Mouse (Mus musculus) midbrain, embryonic 14.5 days (tissue): ENCODE results near the gene Cnih3. TPM values are rescaled to one million over a fixed set of nuclear protein-coding genes. Genes with fewer than 3 reads are reported as not detected.

ENCODE experiments used
- ATAC-seq: fragments of 200-750 bp; cut with Nextera tagmentation; 2 replicates; pipeline ENCODE4 v1.8.0; 2017; ENCODE audit warnings: moderate number of reproducible peaks, moderate library complexity; ENCODE audit not compliant: low FRiP score, low TSS enrichment
- DNase-seq: peaks from one replicate; pipeline ENCODE4 v3.0.0-alpha.2; 2015
- H3K27ac ChIP-seq: fragments of 300-500 bp; sonication (generic); replicated peaks from 2 replicates; pipeline ENCODE4 v1.5.1; 2014; ENCODE audit warnings: mild to moderate bottlenecking, low read depth, low read length, moderate library complexity
- H3K27me3 ChIP-seq: fragments of 300-500 bp; sonication (generic); 2 replicates; pipeline ENCODE4 v1.6.1; 2014; ENCODE audit warnings: low read length, control low read depth, mixed read lengths; ENCODE audit not compliant: control insufficient read depth, insufficient read depth
- H3K36me3 ChIP-seq: fragments of 300-500 bp; sonication (generic); 2 replicates; pipeline ENCODE4 v1.6.1; 2014; ENCODE audit warnings: low read length, control low read depth; ENCODE audit not compliant: control insufficient read depth, insufficient read depth
- H3K4me1 ChIP-seq: fragments of 300-500 bp; sonication (generic); 2 replicates; pipeline ENCODE4 v1.6.1; 2014; ENCODE audit warnings: mild to moderate bottlenecking, antibody characterized with exemption, low read length, control low read depth; ENCODE audit not compliant: control insufficient read depth, insufficient read depth
- H3K4me2 ChIP-seq: fragments of 300-500 bp; sonication (generic); 2 replicates; pipeline ENCODE4 v1.6.1; 2014; ENCODE audit warnings: mild to moderate bottlenecking, low read length, moderate library complexity
- H3K4me3 ChIP-seq: fragments of 300-500 bp; sonication (generic); replicated peaks from 2 replicates; pipeline ENCODE4 v1.5.1; 2014; ENCODE audit warnings: low read depth, low read length
- H3K9ac ChIP-seq: fragments of 300-500 bp; sonication (generic); replicated peaks from 2 replicates; pipeline ENCODE4 v1.6.1; 2014; ENCODE audit warnings: mild to moderate bottlenecking, low read length, moderate library complexity
- H3K9me3 ChIP-seq: fragments of 300-500 bp; sonication (generic); 2 replicates; pipeline ENCODE4 v1.6.1; 2016; ENCODE audit warnings: low read length, control low read depth, mixed read lengths; ENCODE audit not compliant: control insufficient read depth
- WGBS: fragments of 180-500 bp; shearing (Covaris S2); extraction: QIAGEN DNeasy Blood & Tissue Kit; methylation state at CpG from one replicate; pipeline ENCODE4 v1.1.7; 2014; 5-methylcytosine and 5-hydroxymethylcytosine counted together
- polyA plus RNA-seq: library from polyadenylated mRNA; unstranded; fragments of >200 nt; fragmentation: Nextera tagmentation; extraction: Ambion mirVana; gene quantifications from 2 replicates; pipeline ENCODE4 v1.2.1, GENCODE M21; 2014

Cnih3 gene
- polyA plus RNA-seq, 1 experiment from 2014 or later = 7.6 TPM

DNA sequence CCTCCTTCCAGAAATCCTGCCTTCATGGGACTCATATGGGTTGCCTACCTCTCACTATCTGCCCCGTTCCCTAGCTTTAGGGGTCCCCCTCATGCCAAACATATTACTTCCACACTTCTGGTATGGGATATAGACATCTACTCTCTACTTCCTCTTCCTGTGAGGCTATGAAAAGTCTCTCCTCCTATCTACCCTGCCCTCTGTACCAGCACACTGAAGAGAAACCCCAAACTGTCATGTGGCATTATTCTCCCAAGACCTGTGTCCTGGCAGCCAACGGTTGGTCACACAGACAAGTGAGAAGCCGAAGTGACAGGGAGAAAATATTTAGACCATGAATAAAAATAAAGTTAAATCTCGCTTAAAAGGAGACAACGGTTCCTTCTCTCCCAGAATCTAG lies 92.6 kb downstream of the Cnih3 start:
- no peaks in the 10 kb centered on the region for H3K9me3 ChIP-seq
- no peak for ATAC-seq
- 93% methylated on average over 5 of the region's 5 CpGs for WGBS
- H3K9ac ChIP-seq = no peak overlapping the region
- no peaks in the 10 kb centered on the region for H3K4me1 ChIP-seq
- no peak overlapping the region for H3K27ac ChIP-seq
- H3K4me2 ChIP-seq = no peak overlapping the region
- no peak overlapping the region for H3K4me3 ChIP-seq
- H3K27me3 ChIP-seq = no peaks in the 10 kb centered on the region
- DNase-seq = no peak
- no peaks in the 10 kb centered on the region for H3K36me3 ChIP-seq

DNA sequence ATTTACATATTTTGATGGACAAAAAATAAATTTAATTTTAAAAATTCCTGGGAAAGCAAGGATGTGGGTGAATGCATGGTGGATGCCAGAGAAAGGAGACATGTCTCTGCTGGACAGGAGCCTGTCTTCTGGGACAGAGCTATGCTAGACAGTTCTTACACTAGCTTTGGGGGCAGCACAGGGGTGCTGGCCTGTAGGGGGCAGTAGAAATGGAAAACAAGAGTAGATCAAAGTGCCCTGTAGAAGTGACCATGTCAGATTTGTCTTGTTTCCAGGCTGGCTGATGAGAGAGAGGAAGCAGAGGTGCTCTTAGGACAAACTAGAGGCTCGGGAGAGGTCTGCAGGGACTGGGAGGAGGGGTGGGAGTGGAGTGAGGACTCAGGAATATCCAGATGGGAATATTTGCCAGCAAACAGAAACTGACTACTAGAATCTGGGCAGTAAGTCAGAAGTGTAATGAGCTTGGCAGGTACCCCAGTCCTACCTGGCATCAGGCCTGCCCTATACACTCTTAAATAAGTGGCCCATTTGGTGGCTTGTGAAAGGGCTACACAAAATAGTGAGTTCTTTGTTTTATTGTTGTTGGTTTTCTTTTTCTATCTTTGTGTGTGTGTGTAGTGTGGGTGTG lies 93.3 kb downstream of the Cnih3 start:
- 72% methylated on average over 1 of the region's 1 CpGs for WGBS
- Histone ChIP-seq H3K4me3 (no peak overlapping the region), H3K9ac (no peak overlapping the region), H3K27ac (no peak overlapping the region), H3K4me1 (no peaks in the 10 kb centered on the region), H3K27me3 (no peaks in the 10 kb centered on the region), H3K4me2 (no peak overlapping the region), H3K36me3 (no peaks in the 10 kb centered on the region), H3K9me3 (no peaks in the 10 kb centered on the region)
- DNase-seq = peak; percentile 17
- ATAC-seq = no peak

DNA sequence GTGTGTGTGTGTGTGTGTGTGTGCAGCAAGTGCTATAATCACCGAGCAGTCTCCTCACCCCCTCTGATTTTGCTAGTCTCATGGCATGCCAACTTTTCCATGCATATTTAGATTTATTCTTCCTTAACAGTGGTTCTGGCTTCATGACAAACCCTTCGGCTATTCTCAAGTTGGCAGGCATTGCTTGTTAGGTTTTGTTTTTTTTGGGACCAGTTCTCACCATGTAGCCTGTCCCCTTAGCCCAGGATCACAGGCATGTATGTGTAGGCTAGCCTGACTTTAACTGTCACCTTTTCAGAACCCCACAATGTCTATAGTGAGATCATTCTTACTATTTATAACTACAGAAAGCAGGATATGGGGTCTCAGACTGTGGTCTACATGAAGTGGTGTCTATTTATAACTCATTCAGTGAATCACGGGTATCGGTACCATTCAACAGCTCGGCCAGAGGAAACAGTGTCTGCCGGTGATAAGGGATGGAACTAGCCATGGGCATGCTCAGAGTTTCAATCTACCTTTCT lies 94.2 kb downstream of the Cnih3 start:
- no peak overlapping the region for H3K27ac ChIP-seq
- no peaks in the 10 kb centered on the region for H3K4me1 ChIP-seq
- H3K9me3 ChIP-seq = no peaks in the 10 kb centered on the region
- 86% methylated on average over 6 of the region's 6 CpGs for WGBS
- no peak overlapping the region for H3K9ac ChIP-seq
- H3K4me2 ChIP-seq = no peak overlapping the region
- no peak for DNase-seq
- no peaks in the 10 kb centered on the region for H3K27me3 ChIP-seq
- H3K4me3 ChIP-seq = no peak overlapping the region
- ATAC-seq = no peak
- no peaks in the 10 kb centered on the region for H3K36me3 ChIP-seq

DNA sequence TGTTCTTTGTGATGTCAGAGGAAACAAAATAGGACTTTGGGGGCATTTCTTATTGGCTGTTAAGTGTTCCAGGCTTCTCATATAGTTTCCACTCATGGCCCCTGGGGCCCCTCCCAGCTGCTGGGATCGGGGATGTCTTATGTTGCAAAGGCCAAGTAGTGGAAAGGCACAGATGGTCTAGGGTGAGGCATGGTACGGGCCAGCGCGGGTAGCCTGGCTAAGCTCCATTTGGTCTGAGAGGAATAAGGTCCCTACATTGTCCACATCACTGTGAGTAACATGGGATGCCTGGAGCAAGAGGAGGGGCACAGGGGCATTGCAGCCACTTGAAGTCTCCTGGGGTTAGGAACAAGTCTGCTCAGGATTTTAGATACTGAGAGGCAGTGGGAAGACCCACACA lies 95.1 kb downstream of the Cnih3 start:
- WGBS = 91% methylated on average over 4 of the region's 4 CpGs
- no peak overlapping the region for H3K27ac ChIP-seq
- H3K4me1 ChIP-seq = no peaks in the 10 kb centered on the region
- DNase-seq (no peak), ATAC-seq (no peak)
- H3K4me2 ChIP-seq = no peak overlapping the region
- no peak overlapping the region for H3K9ac ChIP-seq
- no peaks in the 10 kb centered on the region for H3K9me3 ChIP-seq
- no peaks in the 10 kb centered on the region for H3K27me3 ChIP-seq
- H3K36me3 ChIP-seq = no peaks in the 10 kb centered on the region
- H3K4me3 ChIP-seq = no peak overlapping the region

DNA sequence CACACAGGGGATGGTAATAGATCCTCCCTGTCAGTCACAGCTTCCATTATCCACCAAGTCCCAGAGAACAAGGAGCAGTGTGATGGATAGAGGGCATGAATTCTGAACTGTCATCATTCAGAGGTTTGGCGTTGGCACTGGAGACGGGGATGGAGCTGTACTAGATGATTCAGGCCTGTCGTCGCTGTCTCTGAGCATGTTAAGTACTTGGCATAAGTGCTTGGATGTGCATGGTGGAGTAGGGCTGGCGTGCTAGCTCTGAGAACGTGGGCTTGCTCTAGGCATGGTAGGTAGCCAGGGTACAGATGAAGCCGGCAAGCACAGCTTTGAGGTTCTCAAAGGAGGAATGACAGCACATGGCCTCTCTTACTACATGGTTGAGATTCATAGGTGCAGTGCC lies 95.6 kb downstream of the Cnih3 start:
- WGBS = 90% methylated on average over 7 of the region's 7 CpGs
- ATAC-seq = no peak

DNA sequence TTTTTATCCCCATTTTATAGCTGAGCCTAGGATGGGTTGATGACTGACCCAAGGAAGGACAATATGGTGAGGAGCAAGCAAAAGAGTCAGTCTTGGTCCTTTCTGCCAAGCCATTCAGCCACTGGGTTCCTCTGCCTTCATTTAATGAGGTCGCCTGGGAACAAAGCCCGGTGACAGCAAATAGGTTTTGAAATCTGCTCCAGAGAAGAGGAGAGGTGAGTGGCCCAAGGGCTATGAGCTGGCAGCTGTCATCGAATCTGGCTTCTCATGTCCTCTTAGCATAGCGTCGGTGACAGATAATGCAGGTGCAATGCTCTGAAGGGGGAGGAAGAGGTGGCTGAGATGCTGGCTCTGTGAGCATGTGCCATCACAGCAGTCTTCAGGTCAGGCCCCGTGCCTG lies 100.7 kb downstream of the Cnih3 start:
- WGBS = 81% methylated on average over 6 of the region's 6 CpGs
- no peak overlapping the region for H3K4me3 ChIP-seq
- no peaks in the 10 kb centered on the region for H3K4me1 ChIP-seq
- no peak overlapping the region for H3K4me2 ChIP-seq
- no peaks in the 10 kb centered on the region for H3K9me3 ChIP-seq
- H3K36me3 ChIP-seq = no peaks in the 10 kb centered on the region
- no peaks in the 10 kb centered on the region for H3K27me3 ChIP-seq
- no peak for DNase-seq
- no peak overlapping the region for H3K27ac ChIP-seq
- ATAC-seq = no peak
- no peak overlapping the region for H3K9ac ChIP-seq

More for the DNA sequence above, 95.6 kb downstream of the Cnih3 start:
- no peak for DNase-seq
- H3K4me1 ChIP-seq = no peaks in the 10 kb centered on the region
- no peaks in the 10 kb centered on the region for H3K27me3 ChIP-seq
- no peak overlapping the region for H3K4me2 ChIP-seq
- H3K9ac ChIP-seq = no peak overlapping the region
- no peak overlapping the region for H3K27ac ChIP-seq
- H3K9me3 ChIP-seq = no peaks in the 10 kb centered on the region
- no peaks in the 10 kb centered on the region for H3K36me3 ChIP-seq
- H3K4me3 ChIP-seq = no peak overlapping the region

DNA sequence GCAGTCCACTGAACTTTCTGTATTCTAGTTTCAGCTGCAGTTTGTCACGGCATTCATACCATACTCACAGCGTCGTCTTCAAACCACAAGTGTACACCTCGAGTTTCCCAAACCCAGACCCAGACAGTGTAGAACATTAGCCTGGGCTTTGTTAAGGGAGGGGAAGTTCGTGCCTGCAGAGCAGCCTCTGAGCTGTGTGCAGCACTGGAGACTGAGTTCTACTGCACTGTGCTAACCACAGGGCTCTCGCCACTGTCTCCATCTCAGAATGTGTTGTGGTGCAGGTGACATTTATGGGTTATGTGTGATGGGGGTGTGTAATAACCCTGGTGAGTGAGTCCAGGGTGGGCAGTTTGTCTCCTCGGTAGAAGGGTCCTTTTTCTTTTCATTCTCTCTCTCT lies 104.5 kb downstream of the Cnih3 start:
- no peaks in the 10 kb centered on the region for H3K36me3 ChIP-seq
- ATAC-seq = no peak
- H3K4me3 ChIP-seq = no peak overlapping the region
- H3K4me2 ChIP-seq = no peak overlapping the region
- no peaks in the 10 kb centered on the region for H3K9me3 ChIP-seq
- no peak for DNase-seq
- 82% methylated on average over 7 of the region's 7 CpGs for WGBS
- H3K27ac ChIP-seq = no peak overlapping the region
- no peaks in the 10 kb centered on the region for H3K27me3 ChIP-seq
- no peaks in the 10 kb centered on the region for H3K4me1 ChIP-seq
- H3K9ac ChIP-seq = no peak overlapping the region

DNA sequence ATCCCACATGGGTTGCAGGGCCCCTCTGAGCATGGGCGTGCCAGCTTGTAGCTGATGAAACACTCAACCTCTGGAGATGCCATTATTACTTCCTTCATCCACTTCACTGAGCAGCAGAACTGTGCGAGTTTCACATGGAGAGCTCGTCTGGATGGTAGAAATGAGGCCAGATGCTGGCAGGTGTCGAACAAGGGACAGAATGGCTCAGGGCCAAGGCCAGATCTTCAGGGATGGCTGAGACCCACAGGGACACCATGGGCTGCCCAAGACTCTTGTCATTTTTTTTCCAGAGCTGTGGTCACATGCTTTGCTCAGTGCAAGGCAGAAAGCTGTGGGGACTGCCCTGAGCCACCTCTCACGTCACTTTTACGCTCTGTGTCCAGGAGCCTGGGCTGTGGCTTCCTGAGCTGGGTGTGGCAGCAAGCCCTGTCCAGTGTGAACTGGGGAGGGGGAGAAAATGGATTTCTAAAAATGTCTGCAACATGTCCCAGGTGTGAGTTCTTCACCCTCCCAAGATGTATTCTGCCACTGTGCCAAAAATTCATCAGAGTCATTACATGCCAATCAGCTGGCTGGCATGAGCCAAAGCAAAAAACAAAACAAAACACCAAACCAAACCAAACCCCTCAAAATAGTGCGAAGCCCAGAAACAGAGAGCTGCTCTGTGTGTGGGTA lies 107.1 kb downstream of the Cnih3 start:
- WGBS = 83% methylated on average over 7 of the region's 7 CpGs
- Histone ChIP-seq H3K27ac (no peak overlapping the region), H3K4me2 (no peak overlapping the region), H3K27me3 (no peaks in the 10 kb centered on the region), H3K4me1 (no peaks in the 10 kb centered on the region), H3K9me3 (no peaks in the 10 kb centered on the region), H3K4me3 (no peak overlapping the region), H3K36me3 (no peaks in the 10 kb centered on the region), H3K9ac (no peak overlapping the region)
- ATAC-seq (no peak), DNase-seq (no peak)

DNA sequence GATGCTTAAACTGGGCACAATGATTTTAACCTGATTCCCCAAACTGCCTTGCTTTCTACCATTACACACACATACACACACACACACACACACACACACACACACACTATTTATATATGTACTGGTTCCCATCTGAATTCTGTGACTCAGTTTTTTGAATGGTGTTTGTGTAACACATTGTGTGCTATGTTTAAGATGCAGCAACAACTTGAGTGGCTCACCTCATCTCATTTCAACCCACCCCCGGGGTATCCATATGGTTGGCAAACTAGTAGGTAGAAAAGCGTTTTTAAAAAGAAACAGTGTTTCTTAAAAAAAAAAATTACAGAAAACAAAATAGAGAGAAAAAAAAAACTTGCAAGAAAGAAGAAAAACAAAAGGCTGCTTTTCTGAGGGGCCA lies 107.9 kb downstream of the Cnih3 start:
- H3K9me3 ChIP-seq = no peaks in the 10 kb centered on the region
- no peak overlapping the region for H3K27ac ChIP-seq
- no peak overlapping the region for H3K4me3 ChIP-seq
- H3K9ac ChIP-seq = no peak overlapping the region
- no peaks in the 10 kb centered on the region for H3K27me3 ChIP-seq
- H3K4me1 ChIP-seq = no peaks in the 10 kb centered on the region
- DNase-seq = no peak
- H3K4me2 ChIP-seq = no peak overlapping the region
- no peaks in the 10 kb centered on the region for H3K36me3 ChIP-seq
- no peak for ATAC-seq
- 83% methylated on average over 2 of the region's 2 CpGs for WGBS
